Mouse (Mus musculus) spleen, postnatal 10 days (tissue): ENCODE results near the gene Fancg.

Experiments
- DNase-seq, 2 experiments: peaks; one replicate each; pipeline ENCODE4 v3.0.0; 2021 to 2022; ENCODE audit warnings: low spot score in 2 of 2

Fancg gene

DNA sequence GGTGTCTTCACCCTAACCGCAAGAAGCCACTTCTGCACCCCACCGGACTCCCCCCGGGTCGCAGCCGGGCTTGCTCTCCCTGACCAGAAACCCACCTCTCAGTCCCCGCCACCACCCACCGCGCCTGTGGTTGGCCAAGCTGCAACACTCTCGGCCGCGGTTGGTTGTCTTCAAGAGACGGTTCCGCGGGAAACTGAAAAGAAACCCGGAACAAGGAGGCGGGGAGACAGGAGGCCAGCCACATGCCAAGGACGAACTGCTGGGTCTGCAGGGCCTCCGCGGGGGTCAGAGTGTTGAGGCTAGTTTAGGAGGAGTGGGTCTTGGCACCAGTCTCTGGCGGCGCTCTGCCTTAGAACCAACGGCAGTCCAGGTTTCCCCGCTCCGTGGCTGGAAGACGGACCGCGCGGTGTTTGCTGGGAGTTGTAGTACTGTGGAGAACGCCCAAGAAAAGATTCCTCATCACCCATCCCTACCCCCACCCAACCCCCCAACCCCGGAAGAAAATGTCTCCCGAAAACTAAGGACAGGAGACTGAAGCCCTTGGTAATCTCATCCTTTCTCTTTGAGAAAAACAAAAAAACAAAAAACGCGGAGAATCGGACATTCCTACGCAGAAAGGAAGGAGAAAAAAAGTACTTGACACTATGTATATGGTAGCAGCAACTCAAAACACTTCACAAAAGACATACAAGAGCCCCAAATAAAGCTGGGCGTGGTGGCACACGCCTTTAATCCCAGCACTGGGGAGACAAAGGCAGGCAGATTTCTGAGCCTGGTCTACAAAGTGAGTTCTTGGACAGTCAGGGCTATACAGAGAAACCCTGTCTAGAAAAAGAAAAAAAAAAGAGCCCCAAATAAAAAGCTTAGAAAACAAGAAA is at the start of gene Fancg:
Fancg (minus strand) TSS at position 346 of the 878 bp plus-strand sequence.
- peak; percentile 80 to 87 for DNase-seq

DNA sequence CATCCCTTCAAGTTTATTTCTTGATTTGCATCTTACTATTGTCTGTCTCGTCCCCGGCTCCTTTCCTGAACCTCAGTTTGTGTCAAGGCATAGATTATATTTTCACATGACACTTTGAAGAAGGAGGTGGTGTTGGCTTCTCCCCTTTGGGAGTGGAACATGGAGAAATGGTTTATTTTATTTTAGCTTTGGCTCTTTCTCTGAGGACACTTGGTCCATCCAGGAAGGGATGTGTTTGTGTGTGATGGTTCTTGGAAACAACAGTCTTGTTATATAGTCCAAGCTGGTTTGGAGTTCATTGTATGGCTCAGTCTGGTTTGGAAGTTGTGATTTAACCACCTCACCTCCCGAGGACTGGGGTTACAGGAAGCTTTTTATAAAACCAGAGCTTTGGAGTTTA is 49.4 kb upstream of the Fancg start:
- DNase-seq = no peak

DNA sequence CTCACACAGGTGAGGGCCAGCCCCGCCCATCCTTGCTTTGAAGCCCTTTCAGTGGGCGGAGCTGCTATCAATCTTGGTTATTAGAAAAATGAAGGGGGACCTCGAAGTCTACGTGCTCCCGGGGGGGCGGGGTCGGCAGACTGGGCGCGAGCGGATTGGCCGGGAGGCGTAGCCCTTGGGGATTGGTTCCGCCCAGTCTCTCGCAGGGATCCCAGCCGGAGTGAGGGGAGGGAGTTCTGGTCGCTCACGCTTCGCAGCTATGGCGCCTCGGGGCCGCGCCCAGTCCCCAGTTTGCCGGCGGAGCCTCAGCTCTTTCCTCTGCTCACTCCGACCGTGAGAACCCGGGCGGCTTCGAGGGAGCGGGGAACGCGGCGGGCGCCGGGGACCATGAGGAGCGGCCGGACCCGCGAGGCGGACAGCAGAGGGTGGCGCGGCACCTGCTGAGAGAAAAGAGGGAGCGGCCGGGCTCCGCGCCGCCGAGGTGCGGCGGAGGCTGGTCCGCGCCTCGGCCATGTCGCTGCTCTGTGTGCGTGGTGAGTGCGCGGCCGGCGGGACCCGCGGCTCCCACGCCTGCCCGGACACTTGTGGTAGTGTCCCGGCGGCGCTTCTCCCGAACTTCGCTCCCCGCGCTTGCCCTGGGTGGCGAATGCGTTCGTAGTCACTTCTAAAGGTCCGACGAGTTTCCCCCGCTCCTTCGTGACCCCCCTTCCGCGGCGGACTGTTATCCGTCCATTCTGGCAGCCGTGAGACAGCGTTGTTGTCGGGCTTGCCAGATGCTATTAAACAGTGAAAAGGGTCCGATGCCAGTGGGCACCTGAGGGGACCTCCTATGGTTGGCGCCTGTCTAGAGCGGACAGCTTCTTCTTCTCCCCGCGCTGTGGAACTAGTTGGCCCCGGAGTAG is 48.7 kb upstream of the Fancg start, which contains the start of gene Unc13b:
Unc13b (plus strand) TSS at position 201 of the 902 bp plus-strand sequence.
- peak; percentile 47 to 80 for DNase-seq

- DNase-seq = no peak
Measured at GRCm38 (mm10) chr4:43058392-43058752, 48.1 kb upstream of the Fancg start.

DNA sequence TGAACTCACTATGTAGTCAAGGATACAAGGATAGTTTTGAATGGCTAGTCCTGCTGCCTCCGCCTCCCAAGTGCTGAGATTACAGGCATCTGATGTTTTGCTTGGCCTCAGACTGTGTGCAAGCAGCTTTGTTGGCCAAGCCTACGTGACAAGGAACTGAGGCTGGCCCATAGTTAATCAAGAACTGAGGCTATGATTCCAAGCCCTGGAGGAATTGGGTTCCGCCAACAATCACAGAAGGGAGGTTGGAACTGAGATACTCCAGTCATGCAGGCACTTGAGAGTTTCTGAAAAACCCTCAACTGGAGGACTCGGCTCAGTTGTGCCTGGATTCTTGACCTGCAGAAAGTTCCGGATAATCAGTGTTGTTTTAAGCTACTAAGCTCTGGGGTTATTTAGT is 47.3 kb upstream of the Fancg start:
- DNase-seq = no peak

- no peak for DNase-seq
Measured at GRCm38 (mm10) chr4:43052627-43053026, 42.3 kb upstream of the Fancg start.

DNA sequence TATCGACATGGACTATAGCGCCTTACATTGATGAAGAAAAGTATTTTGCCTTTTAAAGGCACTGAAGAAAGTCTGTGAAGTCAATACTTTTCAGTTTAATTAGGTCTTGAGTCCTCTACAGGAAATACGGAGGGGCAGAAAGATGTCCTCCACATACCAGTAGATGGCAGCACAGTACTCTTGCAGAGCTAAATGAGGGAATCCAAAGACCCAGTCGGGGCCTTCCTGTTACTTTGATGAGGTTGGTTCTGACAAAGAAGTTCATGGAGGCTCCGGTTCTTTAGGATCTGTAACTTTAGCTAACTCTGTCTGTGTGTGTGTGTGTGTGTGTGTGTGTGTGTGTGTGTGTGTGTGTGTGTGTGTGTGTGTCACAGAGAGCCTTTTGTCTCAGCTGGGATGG is 36.9 kb upstream of the Fancg start:
- peak in 1 of 2 experiments; percentile 73 for DNase-seq

GRCm38 (mm10) chr4:43046607-43047006 is 36.3 kb upstream of the Fancg start:
- DNase-seq = no peak

DNA sequence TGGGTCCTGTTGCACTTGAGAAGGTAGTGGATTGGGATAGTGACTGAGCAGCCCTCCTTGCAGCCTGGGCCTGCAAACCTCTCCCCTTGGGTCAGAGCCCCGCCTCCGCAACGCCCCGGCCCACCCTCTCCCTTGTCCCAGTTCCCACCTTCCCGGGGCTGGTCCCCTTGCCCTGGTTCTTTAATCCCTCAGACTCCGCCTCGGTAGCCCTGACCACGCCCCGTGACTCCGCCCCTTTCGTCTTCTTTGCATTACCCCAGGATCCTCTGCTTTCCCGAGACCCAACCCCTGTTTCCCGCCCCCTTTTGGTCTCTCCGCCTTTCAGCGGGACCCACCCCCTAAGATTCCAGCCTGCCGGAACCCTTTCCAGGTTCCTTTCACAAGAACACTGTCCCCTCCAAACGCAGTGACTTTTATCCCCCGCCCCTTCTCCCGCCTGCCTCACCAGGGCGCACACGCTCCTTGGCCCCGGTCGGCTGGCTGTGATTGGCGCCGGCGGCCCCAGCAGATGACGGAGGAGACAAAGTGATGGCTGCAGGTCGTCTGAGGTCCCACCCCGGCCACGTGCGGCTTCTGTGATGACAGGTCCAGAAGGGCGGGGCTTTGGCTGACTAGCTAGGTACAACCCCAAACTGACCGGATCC is 35.5 kb upstream of the Fancg start, which contains the start of gene Fam214b:
Fam214b (minus strand) TSS at position 562 of the 644 bp plus-strand sequence.
- DNase-seq = peak; percentile 85 to 95

DNA sequence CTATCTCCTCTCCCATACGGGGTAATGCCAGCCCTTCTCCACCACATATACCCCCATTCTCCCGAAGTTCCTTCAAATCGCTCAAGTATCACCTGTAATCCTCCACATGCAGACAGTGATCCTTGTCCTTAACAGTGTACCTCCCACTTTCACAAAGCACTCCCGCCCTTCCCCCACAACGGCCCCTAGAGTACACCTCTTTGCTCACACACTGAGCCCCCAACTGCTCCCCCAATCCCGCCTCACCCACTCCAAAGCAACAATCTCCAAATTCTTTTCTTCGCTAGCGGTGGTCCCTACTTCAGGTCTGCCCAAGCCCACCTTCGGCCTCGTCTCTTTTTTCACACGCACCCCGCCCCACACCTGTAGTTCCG is 35.0 kb upstream of the Fancg start:
- DNase-seq = no peak

GRCm38 (mm10) chr4:43044673-43045072 is 34.4 kb upstream of the Fancg start:
- DNase-seq = no peak

DNA sequence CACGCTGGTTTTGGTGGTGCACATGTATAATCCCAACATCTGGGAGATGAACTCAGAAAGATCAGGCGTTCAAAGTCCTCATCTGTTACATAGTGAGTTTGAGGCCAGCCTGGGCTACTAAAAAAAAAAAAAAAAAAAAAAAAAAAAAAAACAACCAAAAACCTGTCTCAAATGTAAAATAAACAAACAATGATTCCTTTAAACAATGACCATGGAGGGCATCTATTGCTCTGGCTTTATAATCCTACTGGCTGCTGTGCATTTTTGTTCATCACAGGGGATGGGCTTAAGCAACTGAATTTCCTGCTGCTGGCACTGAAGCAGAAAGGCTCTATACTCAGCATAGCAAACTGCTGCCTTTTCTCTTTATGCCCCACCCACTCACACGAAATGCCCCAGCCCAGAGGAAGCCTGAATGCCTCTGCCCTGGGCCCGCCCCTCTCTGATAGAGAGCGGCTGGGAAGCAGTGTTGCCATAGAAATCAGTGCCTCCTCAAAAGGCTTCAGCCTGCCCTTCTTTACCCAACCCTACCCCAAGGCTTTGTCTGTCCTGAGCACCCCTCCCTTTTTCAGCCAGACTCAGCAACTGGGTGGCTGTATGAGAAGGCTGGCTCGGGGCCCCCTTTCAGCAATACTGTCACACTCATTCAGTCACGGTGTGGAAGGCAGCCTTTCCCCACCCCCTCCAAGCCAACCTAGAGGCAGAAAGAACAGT is 33.5 kb upstream of the Fancg start:
- DNase-seq = peak; percentile 35 to 80

GRCm38 (mm10) chr4:43040881-43041547 is 30.7 kb upstream of the Fancg start:
- no peak for DNase-seq

GRCm38 (mm10) chr4:43040114-43040572 is 29.8 kb upstream of the Fancg start:
- peak; percentile 90 to 99 for DNase-seq

DNA sequence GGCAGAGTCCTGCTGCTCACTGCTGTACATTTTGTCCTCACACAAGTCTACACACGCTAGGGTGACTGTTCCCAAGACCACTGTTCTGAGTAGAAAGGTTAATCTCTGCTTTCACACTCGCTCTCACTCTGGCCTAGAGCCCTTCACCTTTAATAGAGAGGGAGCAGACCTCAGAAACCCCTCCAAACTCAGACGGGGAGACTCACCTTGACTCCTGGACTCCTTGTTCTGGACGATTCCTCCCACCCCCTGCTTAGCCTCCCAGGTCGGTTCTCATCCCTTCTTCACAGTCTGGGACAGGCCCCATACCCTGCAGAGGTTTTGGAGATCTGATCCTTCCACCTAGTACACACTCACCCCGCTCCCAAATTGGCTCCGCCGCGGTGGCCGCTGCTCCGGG is 29.3 kb upstream of the Fancg start:
- peak in 1 of 2 experiments; percentile 57 for DNase-seq

DNA sequence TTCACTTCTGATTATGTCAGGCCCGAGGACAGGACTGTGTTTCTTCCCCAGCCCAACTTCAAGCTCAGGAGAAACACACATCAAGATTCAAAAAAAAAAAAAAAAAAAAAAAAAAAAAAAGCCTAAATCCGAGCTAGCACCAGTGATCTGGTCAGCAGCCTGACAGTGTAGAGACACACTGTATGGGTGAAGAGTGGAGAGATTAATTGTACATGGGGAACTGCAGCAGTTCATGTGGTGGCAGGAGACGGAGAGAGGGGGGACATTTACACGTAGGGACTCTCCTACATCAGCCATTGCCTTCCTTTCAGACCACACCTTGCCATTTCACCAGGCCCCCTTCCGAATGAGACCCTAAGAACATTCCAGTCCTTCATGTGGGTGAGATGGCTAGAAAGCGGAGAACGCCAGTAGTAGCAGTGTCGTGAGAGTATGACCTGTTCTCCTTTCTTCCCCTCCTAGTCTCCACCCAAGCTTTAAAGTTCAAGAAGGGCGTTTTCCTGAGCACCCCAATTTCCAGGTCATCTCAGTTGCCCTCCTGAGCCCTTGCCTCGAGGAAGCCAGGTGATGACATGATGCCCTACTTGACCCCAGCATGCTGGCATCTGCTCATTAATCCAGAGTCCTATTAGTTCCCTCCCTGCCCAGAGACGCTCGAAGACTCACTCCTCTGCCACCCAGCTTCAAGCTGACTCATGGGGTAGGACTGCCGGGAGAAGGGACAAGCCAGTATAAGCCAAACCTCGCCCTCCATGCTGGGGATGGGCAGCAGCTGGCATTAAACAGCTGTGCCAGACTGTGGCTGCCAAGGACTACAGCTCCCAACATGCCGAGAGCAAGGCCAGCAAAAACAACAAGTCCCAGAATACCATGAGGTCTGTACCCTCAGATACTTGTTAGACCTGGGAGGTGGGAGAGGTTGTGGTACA is 28.5 kb upstream of the Fancg start:
- DNase-seq = peak; percentile 69 to 70

GRCm38 (mm10) chr4:43037860-43038566 is 27.7 kb upstream of the Fancg start:
- peak; percentile 71 to 93 for DNase-seq

GRCm38 (mm10) chr4:43036356-43036755 is 26.1 kb upstream of the Fancg start:
- DNase-seq = no peak

- DNase-seq = no peak
Measured at GRCm38 (mm10) chr4:43035851-43036250, 25.5 kb upstream of the Fancg start.
